Mouse (Mus musculus) lung, postnatal 25 days (tissue): ENCODE results near the gene Fn3k.

Source experiments
- DNase-seq: peaks from one replicate; pipeline ENCODE4 v3.0.0; 2022; ENCODE audit warnings: low spot score

The Fn3k gene

GRCm38 (mm10) chr11:121451753-121452635 lies 17.3 kb downstream of the Fn3k start, which contains the start of gene Tbcd:
Gene Tbcd (plus strand): TSS chr11:121451949.
- DNase-seq = peak; percentile 92

DNA sequence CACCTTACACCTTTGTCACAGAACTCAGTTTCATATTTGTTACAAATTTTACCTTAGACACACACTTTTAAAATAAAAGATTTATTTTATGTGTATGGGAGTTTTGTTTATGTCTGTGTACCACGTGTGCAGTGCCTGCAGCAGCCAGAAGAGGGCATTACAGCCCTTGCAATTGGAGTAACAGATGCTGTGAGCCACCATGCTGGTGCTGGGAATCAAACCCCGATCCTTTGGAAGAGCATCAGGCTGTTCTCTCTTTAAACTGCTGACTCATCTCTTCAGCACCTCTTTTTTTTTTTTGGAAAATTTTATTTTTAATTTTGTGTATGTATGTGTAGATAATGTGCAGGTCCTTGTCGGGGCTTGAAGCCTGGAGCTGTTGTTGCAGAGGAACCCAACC lies 23.2 kb downstream of the Fn3k start:
- no peak for DNase-seq

DNA sequence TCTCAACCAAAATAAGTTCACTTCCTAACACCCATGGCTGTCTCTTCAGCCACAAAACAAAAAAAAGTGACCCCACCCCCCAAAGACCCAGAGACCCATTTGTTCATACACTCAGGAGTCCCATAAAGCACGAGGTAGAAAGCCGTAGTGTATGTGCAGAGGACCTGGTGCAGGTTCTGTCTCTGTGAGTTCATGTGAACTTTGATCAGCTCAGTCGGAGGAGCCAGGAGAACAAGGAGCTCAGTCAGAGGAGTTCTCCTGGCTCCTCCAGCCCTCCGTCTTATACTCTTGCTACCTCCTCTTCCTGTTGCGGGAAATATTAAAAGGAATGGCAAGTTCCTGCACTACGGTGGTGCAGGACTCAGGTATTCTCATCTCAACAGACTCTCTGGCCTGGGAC lies 32.7 kb downstream of the Fn3k start:
- DNase-seq = no peak

DNA sequence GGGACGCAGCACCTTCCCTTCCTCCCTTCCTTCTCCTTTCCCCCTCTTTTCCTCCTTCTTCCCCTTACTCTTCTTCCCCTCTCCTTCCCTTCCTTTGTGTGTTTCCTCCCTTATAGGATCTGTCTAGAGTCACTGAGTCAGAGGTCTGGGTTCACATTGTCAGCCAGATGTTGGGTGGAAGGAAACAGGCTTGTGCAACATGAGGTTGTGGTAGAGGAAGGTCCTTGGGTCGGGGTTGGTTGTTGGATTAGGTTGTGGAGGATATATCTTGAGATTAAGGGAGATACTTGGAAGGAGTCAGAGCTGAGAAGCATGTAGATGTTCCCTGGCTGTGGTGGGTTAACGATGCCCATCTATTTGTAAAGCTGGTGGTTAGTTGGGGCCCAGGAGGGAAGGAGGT lies 40.1 kb downstream of the Fn3k start:
- no peak for DNase-seq

GRCm38 (mm10) chr11:121475699-121476415 lies 41.1 kb downstream of the Fn3k start:
- DNase-seq = peak; percentile 74

- no peak for DNase-seq
Observed at GRCm38 (mm10) chr11:121479476-121480203, 44.9 kb downstream of the Fn3k start.

GRCm38 (mm10) chr11:121481129-121481528 lies 46.4 kb downstream of the Fn3k start:
- no peak for DNase-seq

- peak; percentile 7 for DNase-seq
Observed at GRCm38 (mm10) chr11:121485882-121486281, 51.2 kb downstream of the Fn3k start.

GRCm38 (mm10) chr11:121490651-121491050 lies 55.9 kb downstream of the Fn3k start:
- DNase-seq = no peak
